Mouse (Mus musculus): ENCODE data around the gene Naa80.

Gene Naa80

DNA sequence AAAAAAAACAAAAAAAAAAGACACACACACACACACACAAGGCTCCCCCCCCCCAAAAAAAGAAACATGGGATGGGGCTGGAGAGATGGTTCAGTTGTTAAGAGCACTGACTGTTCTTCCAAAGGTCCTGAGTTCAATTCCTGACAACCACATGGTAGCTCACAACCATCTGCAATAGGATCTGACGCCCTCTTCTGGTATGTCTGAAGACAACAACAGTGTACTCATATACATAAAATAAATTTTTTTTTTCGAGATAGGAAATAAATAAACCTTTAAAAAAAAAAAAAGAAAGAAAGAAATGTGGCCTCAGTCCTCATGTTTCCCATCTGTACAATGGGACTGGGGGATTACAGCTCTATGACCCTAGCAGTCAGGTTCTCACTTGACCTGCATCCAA lies 38.8 kb downstream of the Naa80 start:
- no peak for DNase-seq (ENCODE audit: low spot score in 2 of 2)

DNA sequence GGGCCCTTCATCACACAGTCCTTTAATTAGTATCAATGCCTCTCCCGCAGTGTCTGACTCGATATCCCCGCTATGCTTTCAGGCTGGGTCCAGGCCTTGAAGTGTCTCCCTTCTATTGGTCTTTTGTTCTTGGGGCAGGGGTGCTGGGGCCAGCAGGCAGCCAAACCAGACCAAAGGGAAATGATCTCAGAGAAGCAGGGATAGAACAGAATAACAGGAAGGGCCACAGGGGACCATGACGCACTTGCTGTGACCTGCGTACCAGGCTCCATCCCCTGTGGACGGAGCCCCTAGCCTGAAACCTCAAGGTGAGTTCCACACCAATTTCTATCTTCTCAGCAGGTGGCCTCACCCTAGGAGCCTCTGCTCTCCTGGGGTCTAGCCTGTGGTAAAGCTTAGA lies 39.4 kb downstream of the Naa80 start:
- DNase-seq (ENCODE audit: low spot score in 2 of 2): no peak

- no peak for DNase-seq (ENCODE audit: low spot score in 2 of 2)
Measured at GRCm38 (mm10) chr9:107618778-107619545, 40.3 kb downstream of the Naa80 start.

- no peak for DNase-seq (ENCODE audit: low spot score in 2 of 2)
Measured at GRCm38 (mm10) chr9:107619546-107619879, 40.8 kb downstream of the Naa80 start.

DNA sequence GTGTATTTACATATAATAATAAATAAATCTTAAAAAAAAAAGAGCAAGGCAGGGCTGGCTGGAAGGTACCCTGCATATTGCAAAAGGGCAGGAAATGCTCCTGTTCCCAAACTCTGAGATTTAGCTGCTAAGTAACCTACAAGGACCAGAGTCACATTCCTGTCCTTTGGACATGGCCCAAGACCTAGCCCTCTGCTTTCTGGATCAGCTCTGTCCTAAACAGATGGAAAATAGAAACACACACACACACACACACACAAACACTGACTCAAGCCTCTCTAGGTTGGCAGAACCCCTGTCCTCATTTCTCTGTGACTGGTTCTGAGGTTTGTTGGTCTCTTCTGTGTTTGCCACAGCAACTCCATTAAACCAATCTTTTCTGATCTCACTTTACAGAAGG lies 42.3 kb downstream of the Naa80 start:
- no peak for DNase-seq (ENCODE audit: low spot score in 2 of 2)

GRCm38 (mm10) chr9:107624539-107624938 lies 45.9 kb downstream of the Naa80 start:
- no peak for DNase-seq (ENCODE audit: low spot score in 2 of 2)

DNA sequence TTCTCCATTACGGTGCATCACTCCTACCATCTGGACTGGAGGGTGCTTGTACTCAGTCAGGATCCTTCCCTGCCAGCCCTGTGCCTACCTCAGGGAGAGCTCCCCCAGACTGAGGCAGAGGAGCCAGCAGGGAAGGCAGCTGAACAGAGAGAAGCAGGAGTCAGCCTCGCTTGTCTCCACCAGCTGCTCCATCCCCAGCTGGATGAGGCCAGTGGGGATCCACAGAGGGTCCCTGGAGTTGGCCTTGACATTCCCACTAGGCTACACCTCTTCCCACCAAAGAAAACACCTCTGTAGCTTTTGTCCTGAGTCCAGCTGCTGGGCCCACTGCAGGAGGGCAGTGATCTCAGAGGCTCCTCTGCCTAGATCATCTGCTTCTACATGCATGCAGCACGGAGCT lies 46.3 kb downstream of the Naa80 start:
- DNase-seq (ENCODE audit: low spot score in 2 of 2): no peak

GRCm38 (mm10) chr9:107625351-107626128 lies 46.9 kb downstream of the Naa80 start:
- no peak for DNase-seq (ENCODE audit: low spot score in 2 of 2)

GRCm38 (mm10) chr9:107626158-107626843 lies 47.6 kb downstream of the Naa80 start:
- DNase-seq (ENCODE audit: low spot score in 2 of 2): no peak

- peak; percentile 90 to 91 for DNase-seq (ENCODE audit: low spot score in 2 of 2)
Measured at GRCm38 (mm10) chr9:107626844-107627277, 48.2 kb downstream of the Naa80 start.

- DNase-seq (ENCODE audit: low spot score in 2 of 2): no peak
Measured at GRCm38 (mm10) chr9:107627387-107628255, 48.9 kb downstream of the Naa80 start.

DNA sequence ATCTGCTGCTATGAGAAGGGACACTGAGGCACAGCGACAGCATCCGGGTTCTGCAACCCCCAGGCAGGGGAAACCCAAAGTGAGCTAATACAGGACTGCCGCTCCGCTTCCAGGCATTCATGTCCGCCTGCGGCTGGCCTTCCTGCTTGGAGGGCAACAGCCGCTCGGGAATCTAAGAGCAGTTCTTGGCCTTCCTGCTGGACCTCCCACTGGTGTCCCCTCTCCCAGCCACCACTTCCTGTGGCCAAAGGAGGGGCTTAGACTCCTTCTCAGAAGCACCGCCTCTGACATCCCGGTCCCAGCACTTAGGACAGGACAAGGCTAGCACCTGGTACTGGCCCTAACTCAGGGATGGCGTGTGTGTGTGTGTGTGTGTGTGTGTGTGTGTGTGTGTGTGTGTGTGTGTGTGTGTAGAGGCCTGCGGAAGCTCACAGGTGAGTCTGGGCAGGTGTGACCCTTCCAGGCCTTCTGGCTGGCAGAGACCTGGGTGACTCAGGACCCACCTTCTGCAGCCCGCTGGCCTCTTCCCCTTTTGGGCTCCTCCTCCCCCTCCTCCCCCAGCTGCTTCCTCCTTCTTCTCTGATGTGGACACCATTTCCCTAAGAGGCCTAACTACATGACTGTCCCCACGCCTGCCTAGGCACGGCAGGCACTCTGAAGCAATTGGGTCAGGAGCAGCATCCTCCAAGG lies 50.2 kb downstream of the Naa80 start:
- DNase-seq (ENCODE audit: low spot score in 2 of 2): no peak

DNA sequence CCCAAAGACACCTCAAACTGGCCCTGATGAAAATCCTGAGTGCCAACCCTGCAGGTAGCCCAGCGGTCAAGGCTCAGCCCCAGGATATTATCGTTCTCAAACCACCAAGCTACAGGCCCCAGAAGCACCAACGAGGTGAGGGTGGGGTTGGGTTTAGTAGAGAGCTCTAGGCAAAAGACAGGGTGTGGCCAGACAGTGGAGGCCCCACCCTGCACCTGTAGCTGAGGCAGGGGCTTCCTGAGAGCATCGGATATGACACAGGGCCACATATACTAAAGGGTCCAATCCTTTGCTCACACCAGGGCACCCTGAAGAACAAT lies 50.7 kb downstream of the Naa80 start:
- DNase-seq (ENCODE audit: low spot score in 2 of 2): no peak

- peak; percentile 65 to 66 for DNase-seq (ENCODE audit: low spot score in 2 of 2)
Measured at GRCm38 (mm10) chr9:107629901-107630425, 51.3 kb downstream of the Naa80 start.

DNA sequence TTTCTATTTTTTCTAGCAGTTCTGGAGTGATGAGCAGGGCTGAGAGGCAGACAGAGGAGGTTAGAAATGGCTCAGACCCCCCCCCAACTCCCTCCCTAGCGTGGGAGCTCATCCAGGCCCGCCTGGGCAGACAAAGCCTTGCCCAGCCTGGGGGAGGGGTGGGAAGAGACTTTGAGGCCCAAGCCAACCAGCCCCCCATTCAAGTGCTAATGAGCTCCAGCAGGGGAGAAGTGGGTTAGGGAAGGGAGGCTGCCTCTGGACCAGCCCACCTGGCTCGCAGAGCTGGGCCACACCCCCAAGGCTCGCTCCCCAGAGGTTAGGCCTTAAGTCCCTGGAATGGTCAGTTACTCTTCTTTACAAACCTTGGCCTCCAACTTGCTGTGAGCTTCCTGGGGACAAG lies 51.9 kb downstream of the Naa80 start:
- peak; percentile 86 to 88 for DNase-seq (ENCODE audit: low spot score in 2 of 2)

DNA sequence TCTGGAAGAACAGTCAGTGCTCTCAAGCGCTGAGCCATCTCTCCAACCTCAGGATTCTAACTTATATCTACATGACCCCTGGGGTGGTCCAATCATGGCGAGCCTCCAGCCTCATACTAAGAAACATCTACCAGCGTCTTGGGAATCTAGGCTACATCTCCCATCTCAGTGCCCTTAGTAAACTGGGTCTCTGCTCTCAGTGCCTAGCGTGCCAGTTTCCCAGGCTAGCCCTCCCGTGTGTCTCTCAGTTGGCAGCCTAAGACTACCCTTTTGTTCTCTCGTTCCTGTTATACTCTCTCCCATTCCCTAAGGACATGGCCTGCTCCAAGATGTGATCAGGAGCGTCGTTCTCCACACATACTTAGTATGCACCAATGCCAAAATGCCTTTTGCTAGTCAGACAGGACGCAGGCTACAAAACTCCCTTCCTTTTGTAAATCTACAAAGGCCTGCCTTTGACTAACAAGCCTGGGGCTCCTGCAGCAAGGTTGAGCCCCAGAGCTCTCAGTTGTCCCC lies 52.7 kb downstream of the Naa80 start:
- no peak for DNase-seq (ENCODE audit: low spot score in 2 of 2)

DNA sequence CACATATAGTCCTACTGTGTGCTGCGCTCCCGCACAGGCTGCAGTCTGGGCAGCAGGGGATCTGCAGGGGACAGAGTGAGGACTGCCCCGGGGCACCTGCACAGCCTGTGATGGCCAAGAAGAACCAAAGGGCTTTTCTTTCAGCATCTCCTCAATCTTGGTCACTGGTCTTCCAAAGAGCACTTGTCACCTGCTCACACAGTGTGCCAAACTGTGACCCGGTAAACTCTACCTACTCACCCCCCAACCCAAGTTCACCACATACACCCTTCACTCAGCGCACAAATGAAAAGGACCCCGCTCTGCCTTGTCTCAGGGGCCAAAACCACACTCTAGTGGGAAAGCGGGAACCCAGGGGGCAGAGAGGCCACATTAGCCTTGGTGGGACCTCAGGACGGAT lies 53.2 kb downstream of the Naa80 start:
- DNase-seq (ENCODE audit: low spot score in 2 of 2): no peak

GRCm38 (mm10) chr9:107632478-107632877 lies 53.8 kb downstream of the Naa80 start:
- DNase-seq (ENCODE audit: low spot score in 2 of 2): peak; percentile 64 to 68

GRCm38 (mm10) chr9:107633091-107633660 lies 54.5 kb downstream of the Naa80 start:
- DNase-seq (ENCODE audit: low spot score in 2 of 2): peak; percentile 87 to 89
